Mouse (Mus musculus) neural tube, embryonic 13.5 days (tissue): Measurements from ENCODE around the gene Fosb. TPM values are rescaled to one million over a fixed set of nuclear protein-coding genes. Genes with fewer than 3 reads are reported as not detected.

Experiments
- ATAC-seq: fragments of 200-750 bp; cut with Nextera tagmentation; 2 replicates; pipeline ENCODE4 v1.8.0; 2017; ENCODE audit warnings: low read depth, mild to moderate bottlenecking, moderate TSS enrichment, moderate library complexity
- H3K27ac ChIP-seq: fragments of 300-500 bp; sonication (generic); replicated peaks from 2 replicates; pipeline ENCODE4 v1.5.1; 2015; ENCODE audit warnings: moderate library complexity, mild to moderate bottlenecking, inconsistent platforms
- H3K27me3 ChIP-seq: fragments of 300-500 bp; sonication (generic); 2 replicates; pipeline ENCODE4 v1.6.1; 2015; ENCODE audit warnings: mild to moderate bottlenecking, inconsistent platforms
- H3K36me3 ChIP-seq: fragments of 300-500 bp; sonication (generic); 2 replicates; pipeline ENCODE4 v1.6.1; 2015; ENCODE audit warnings: mild to moderate bottlenecking, inconsistent platforms
- H3K4me1 ChIP-seq: fragments of 300-500 bp; sonication (generic); replicated peaks from 2 replicates; pipeline ENCODE4 v1.6.1; 2015; ENCODE audit warnings: inconsistent platforms
- H3K4me2 ChIP-seq: fragments of 300-500 bp; sonication (generic); 2 replicates; pipeline ENCODE4 v1.6.1; 2015; ENCODE audit warnings: inconsistent platforms, mild to moderate bottlenecking, moderate library complexity
- H3K4me3 ChIP-seq: fragments of 300-500 bp; sonication (generic); 2 replicates; pipeline ENCODE4 v1.5.1; 2015; ENCODE audit warnings: mild to moderate bottlenecking, inconsistent platforms
- H3K9ac ChIP-seq: fragments of 300-500 bp; sonication (generic); 2 replicates; pipeline ENCODE4 v1.6.1; 2015; ENCODE audit warnings: moderate library complexity, mild to moderate bottlenecking, inconsistent platforms
- H3K9me3 ChIP-seq: fragments of 300-500 bp; sonication (generic); 2 replicates; pipeline ENCODE4 v1.6.1; 2016; ENCODE audit warnings: inconsistent platforms
- WGBS: fragments of 180-500 bp; shearing (Covaris S2); methylation state at CpG from one replicate; pipeline ENCODE4 v1.1.7; 2015; 5-methylcytosine and 5-hydroxymethylcytosine counted together
- polyA plus RNA-seq: library from polyadenylated mRNA; unstranded; fragments of >200 nt; fragmentation: Nextera tagmentation; extraction: Ambion mirVana; gene quantifications from 2 replicates; pipeline ENCODE4 v1.2.1, GENCODE M21; 2015

Gene Fosb
- polyA plus RNA-seq, 1 experiment from 2014 or later: 0.06 TPM

DNA sequence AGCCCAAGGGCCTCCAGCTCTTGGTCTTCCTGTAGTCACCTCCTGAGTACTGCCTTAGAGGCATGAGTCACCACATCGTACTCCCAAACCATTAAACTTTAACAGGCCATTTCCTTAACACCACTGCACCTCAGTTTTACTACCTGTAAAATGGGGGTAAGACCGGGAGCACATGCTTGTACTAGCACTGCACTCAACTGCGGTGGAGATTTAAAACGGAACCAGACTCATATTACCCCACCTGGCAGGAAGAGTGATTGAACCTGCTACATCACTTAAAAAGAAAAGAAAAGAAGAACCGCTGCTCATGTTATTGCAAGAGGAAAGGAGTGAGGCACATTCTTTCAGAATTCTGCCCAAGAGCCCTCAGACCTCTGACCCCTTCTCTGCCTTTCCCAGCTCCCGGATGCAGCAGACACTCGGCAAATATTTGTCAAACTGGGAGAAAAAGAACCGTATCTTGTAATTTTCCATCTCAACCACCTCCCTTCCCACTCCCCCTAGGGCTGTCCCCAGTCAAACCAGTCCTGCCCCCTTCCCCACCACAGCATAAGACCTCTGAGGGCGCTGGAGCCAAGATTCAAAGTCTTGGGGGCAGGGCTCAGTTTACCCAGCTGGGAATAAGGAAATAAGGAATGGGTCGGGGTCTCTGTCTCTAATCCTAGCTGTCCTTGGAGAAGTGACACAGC, 40.7 kb downstream of the Fosb start:
- H3K4me2 ChIP-seq: peak overlapping the region; percentile 96
- H3K27me3 ChIP-seq: 0 out of 2 replicates have a peak, but pooled peaks cover 1% of the 10 kb centered on the region
- H3K9ac ChIP-seq: peak overlapping the region; percentile 95
- 50% methylated on average over 10 of the region's 10 CpGs for WGBS
- H3K4me3 ChIP-seq: peak overlapping the region; percentile 96
- no peaks in the 10 kb centered on the region for H3K9me3 ChIP-seq
- no peak for ATAC-seq
- H3K27ac ChIP-seq: peak overlapping the region; percentile 86; the same call in 1 of the 2 replicates
- H3K4me1 ChIP-seq: peaks cover 47% of the 10 kb centered on the region
- peaks cover 16% of the 10 kb centered on the region for H3K36me3 ChIP-seq

DNA sequence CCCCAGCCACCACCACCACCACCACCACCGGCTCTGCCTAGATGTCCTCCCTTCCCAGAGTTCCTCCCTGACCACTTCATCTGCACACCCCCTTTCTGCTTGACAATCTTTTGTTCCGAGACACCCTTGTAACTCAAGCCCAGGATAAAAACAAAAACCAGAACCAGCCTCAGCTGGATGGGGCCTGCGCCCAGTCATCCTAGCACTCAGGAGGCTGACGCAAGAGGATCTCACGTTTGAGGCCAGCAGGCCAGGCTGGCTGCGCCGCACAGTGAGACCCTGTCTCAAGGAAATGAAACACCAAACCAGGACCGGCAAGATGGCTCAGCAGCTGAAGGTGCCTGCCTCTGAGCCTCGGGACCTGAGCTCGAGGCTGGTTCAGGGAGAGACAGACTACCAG, 42.8 kb downstream of the Fosb start:
- Histone ChIP-seq H3K27ac (no peak overlapping the region), H3K36me3 (peaks cover 37% of the 10 kb centered on the region), H3K4me1 (peaks cover 42% of the 10 kb centered on the region), H3K27me3 (no peaks in the 10 kb centered on the region), H3K4me3 (no peak overlapping the region), H3K9me3 (no peaks in the 10 kb centered on the region), H3K9ac (no peak overlapping the region), H3K4me2 (no peak overlapping the region)
- 76% methylated on average over 10 of the region's 10 CpGs for WGBS
- no peak for ATAC-seq

DNA sequence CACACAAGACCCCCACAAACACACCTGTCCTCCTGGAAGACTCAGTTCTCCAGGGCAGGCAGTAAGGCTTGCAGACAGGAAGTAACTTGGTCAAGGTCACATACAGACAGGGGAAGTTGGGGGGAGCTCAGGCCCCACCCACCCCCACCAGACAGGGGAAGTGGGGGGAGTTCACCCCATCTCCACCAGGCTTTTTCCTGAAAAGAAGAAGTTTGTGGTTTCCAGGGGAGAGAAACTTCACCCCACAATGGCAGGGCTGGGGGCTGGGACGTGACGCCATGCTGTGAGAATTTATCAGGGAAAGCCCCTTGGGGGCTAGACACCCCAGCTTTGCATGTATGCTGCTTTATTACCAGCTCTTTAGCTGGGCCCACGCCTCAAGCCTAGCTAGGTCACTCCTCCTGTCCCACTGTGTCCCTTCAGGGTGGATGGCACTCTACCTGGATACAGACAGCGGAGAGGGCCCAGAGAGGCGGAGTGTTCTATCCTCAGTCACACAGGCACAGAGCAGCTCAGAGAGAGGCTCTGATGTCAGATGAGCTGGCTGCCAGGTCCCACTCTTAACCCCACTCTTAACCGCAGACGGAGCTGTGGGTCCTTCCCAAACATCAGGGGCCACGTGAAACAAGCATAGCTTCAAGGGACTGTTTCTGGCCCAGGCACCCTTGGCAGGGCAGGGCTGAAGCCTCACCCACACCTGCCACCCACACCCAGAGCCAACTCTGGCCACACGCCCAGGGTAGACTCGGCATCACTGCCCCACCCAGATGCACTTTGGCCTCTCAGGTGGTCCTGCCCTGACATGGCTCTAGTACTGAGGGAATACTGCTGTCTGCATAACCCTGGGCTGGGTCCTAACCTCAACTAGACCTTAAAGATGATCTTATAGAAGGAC, 43.7 kb downstream of the Fosb start:
- Histone ChIP-seq H3K27ac (no peak overlapping the region), H3K36me3 (peaks cover 44% of the 10 kb centered on the region), H3K4me1 (peaks cover 42% of the 10 kb centered on the region), H3K4me2 (no peak overlapping the region), H3K4me3 (no peak overlapping the region), H3K27me3 (no peaks in the 10 kb centered on the region), H3K9me3 (no peaks in the 10 kb centered on the region), H3K9ac (peak overlapping the region; percentile 41)
- WGBS: 83% methylated on average over 10 of the region's 10 CpGs
- ATAC-seq: no peak

DNA sequence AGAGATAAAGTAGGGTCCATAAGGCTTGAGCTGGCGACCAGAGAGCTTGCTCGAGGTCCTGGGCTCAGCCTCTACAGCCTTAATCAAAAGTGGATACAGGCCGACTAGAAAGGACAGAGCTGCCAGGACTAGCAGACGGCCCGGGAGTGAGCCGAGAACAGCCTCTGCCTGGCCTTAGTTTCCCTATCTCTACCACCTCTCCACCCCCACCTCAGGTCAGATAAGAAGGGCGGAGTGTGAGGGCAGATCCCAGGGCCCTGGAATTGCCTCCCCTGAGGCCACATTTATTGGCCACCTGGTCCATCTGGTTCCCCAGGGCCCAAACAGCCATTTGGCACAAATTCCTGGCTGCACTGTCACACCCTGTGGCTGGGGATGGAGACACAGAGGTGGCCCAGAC, 44.7 kb downstream of the Fosb start:
- Histone ChIP-seq H3K9ac (0 out of 2 replicates have a peak overlapping the region, but pooled peaks have one; percentile 13), H3K36me3 (peaks cover 55% of the 10 kb centered on the region), H3K4me2 (no peak overlapping the region), H3K27me3 (no peaks in the 10 kb centered on the region), H3K4me1 (peaks cover 32% of the 10 kb centered on the region), H3K27ac (no peak overlapping the region), H3K9me3 (no peaks in the 10 kb centered on the region), H3K4me3 (no peak overlapping the region)
- ATAC-seq: no peak
- WGBS: 80% methylated on average over 7 of the region's 7 CpGs

DNA sequence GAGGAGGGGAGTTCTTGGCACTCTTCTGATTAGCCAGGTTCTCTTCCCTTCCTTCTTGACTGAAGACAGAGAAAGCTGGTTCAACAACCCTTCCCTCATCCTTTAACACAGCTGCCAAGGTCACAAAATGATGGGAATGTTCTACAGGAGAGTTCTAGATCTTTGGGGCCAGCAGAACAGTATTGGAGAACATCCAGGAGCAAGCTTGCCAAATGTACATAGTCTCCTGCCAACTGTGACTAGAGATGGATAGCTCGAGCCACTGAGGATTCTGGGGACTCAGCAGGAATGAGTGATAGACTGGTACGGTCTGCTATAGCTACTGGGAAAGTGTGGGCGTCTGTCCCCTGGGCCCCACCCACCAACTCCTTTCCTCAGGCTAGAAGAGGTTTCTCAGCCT, 51.5 kb downstream of the Fosb start:
- 0 out of 2 replicates have a peak, but pooled peaks cover 4% of the 10 kb centered on the region for H3K4me1 ChIP-seq
- no peak overlapping the region for H3K4me2 ChIP-seq
- H3K27ac ChIP-seq: no peak overlapping the region
- no peak for ATAC-seq
- no peaks in the 10 kb centered on the region for H3K27me3 ChIP-seq
- H3K9ac ChIP-seq: no peak overlapping the region
- no peaks in the 10 kb centered on the region for H3K9me3 ChIP-seq
- H3K4me3 ChIP-seq: no peak overlapping the region
- H3K36me3 ChIP-seq: peaks cover 84% of the 10 kb centered on the region
- WGBS: 85% methylated on average over 3 of the region's 3 CpGs

DNA sequence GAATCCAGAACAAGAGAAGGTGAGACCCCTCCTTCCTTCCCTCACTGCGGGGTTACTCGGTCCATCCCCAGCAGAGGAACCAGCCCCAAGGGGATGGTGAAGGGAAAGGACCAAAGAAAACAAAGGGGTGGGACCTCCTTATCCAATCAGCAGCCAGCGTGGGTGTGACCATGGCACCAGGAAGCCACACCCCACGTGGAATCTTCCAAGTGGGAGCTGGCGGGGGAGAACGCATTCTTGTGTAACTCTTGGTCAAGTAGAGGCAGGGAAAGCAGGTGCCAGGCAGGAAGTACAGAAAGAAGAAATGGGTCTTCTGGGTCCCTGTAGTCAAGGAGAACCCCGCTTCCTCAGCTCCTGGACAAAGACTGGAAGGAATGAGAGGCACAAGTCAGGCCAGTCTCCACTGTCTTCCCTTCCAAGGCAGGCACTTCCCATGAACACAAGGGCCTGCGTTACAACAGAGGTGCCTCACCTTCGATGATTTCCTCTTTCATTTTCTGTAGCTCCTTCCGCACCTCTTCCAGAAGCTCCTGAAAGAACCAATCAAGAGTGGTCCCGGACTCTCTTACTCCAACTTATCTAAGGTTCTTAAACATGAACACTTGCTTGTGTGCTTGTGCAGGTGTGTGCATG, 52.3 kb downstream of the Fosb start:
- WGBS: 37% methylated on average over 11 of the region's 11 CpGs
- no peak overlapping the region for H3K4me2 ChIP-seq
- H3K9me3 ChIP-seq: no peaks in the 10 kb centered on the region
- H3K36me3 ChIP-seq: peaks cover 76% of the 10 kb centered on the region
- no peak overlapping the region for H3K9ac ChIP-seq
- no peak overlapping the region for H3K27ac ChIP-seq
- H3K4me3 ChIP-seq: no peak overlapping the region
- H3K27me3 ChIP-seq: no peaks in the 10 kb centered on the region
- peak; percentile 71 for ATAC-seq
- 0 out of 2 replicates have a peak, but pooled peaks cover 4% of the 10 kb centered on the region for H3K4me1 ChIP-seq

DNA sequence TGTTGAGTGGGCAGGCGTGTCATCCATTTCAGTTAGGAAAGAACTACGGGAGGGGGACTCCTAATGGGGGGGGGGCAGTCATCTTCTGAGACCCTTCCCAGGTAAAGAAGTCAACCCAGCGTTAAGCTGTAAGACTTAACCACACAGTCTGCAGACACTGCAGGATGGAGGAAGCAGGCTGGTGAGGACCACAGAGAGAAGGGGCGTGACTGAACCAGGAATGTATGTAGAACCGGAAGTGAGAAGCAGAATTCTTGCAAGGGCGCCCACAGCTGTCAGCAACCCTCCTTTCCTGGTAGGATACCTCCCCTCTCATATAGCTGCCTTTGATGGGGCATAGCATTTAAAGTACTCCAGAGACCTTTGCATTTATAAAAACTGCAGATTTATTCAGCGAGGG, 53.3 kb downstream of the Fosb start:
- Histone ChIP-seq H3K4me3 (no peak overlapping the region), H3K36me3 (peaks cover 66% of the 10 kb centered on the region), H3K4me2 (no peak overlapping the region), H3K27ac (no peak overlapping the region), H3K4me1 (0 out of 2 replicates have a peak, but pooled peaks cover 4% of the 10 kb centered on the region), H3K9me3 (no peaks in the 10 kb centered on the region), H3K9ac (no peak overlapping the region), H3K27me3 (no peaks in the 10 kb centered on the region)
- no peak for ATAC-seq
- 83% methylated on average over 7 of the region's 7 CpGs for WGBS

DNA sequence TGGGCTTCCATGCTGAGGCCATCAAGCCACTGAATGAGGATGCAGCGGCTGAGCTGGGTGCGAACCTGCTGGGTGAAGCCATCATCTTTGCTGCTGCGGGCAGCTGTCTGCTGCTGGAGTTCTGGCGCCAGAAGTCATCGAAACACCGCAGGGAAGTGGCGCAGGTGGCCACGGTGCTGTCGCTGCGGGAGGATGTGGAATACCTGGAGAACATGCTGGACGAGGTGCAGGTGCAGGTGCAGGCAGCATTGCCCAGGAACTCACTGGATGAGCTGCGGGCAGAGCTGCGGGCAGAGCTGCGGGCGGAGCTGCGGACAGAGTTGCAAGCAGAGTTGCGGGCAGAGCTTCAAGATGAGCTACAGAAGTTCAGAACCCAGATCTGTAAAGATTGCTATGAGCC, 54.5 kb downstream of the Fosb start:
- 87% methylated on average over 17 of the region's 17 CpGs for WGBS
- H3K9me3 ChIP-seq: no peaks in the 10 kb centered on the region
- no peak for ATAC-seq
- H3K36me3 ChIP-seq: peaks cover 55% of the 10 kb centered on the region
- H3K4me2 ChIP-seq: no peak overlapping the region
- no peaks in the 10 kb centered on the region for H3K27me3 ChIP-seq
- H3K4me1 ChIP-seq: 0 out of 2 replicates have a peak, but pooled peaks cover 4% of the 10 kb centered on the region
- no peak overlapping the region for H3K27ac ChIP-seq
- no peak overlapping the region for H3K9ac ChIP-seq
- H3K4me3 ChIP-seq: no peak overlapping the region

DNA sequence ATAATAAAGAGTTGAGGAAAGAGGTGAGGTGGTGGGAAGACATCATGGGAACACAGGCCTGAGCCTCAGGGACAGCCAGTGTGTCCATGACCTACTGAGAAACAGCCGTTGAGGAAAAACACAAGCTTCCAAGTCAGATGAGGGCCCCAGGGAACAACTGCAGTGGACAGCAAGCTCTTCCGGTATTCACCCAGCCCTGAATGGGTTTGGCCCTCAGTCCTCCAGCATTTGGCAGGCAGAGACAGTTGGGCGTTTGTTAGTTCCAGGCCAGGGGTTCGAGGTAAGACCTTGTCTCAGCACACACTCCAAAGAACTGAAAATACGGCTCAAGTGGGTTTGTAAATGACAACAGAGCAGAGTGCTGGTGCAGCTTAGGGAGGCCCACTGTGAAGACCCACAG, 56.4 kb downstream of the Fosb start:
- H3K36me3 ChIP-seq: peaks cover 36% of the 10 kb centered on the region
- no peak overlapping the region for H3K4me2 ChIP-seq
- H3K9me3 ChIP-seq: no peaks in the 10 kb centered on the region
- ATAC-seq: no peak
- no peak overlapping the region for H3K27ac ChIP-seq
- no peak overlapping the region for H3K4me3 ChIP-seq
- no peak overlapping the region for H3K9ac ChIP-seq
- WGBS: 65% methylated on average over 5 of the region's 5 CpGs
- H3K4me1 ChIP-seq: 0 out of 2 replicates have a peak, but pooled peaks cover 4% of the 10 kb centered on the region
- H3K27me3 ChIP-seq: no peaks in the 10 kb centered on the region

Other genes starting within 250 kb of the Fosb start
- 25.1 and 26.0 TPM in 2 replicates for gene Dmwd, start 233.8 kb downstream of the Fosb start, polyA plus RNA-seq
- 10.5 and 10.7 TPM in 2 replicates for gene Dmpk, start 226.2 kb downstream of the Fosb start, polyA plus RNA-seq
- 2.5 and 3.2 TPM in 2 replicates for gene Six5, start 215.5 kb downstream of the Fosb start, polyA plus RNA-seq
- gene Gm4969, start 191.7 kb downstream of the Fosb start, polyA plus RNA-seq: 2.1 and 2.3 TPM in 2 replicates
- gene Fbxo46, start 190.2 kb downstream of the Fosb start, polyA plus RNA-seq: 17.7 and 18.1 TPM in 2 replicates
- gene Qpctl, start 160.8 kb downstream of the Fosb start, polyA plus RNA-seq: 21.7 and 22.2 TPM in 2 replicates
- 108 and 118 TPM in 2 replicates for gene Snrpd2, start 160.3 kb downstream of the Fosb start, polyA plus RNA-seq
- gene Gipr, start 143.9 kb downstream of the Fosb start, polyA plus RNA-seq: 1.3 and 1.4 TPM in 2 replicates
- 6.8 and 8.1 TPM in 2 replicates for gene Eml2, start 133.6 kb downstream of the Fosb start, polyA plus RNA-seq
- 2.0 and 2.6 TPM in 2 replicates for gene Gpr4, start 97.5 kb downstream of the Fosb start, polyA plus RNA-seq
- 38.7 and 39.9 TPM in 2 replicates for gene Opa3, start 81.7 kb downstream of the Fosb start, polyA plus RNA-seq
- gene Vasp, start 38.2 kb downstream of the Fosb start, polyA plus RNA-seq: 41.2 and 46.3 TPM in 2 replicates
- 0.41 and 0.59 TPM in 2 replicates for gene Ppm1n, start 30.0 kb downstream of the Fosb start, polyA plus RNA-seq
- gene Rtn2, start 27.4 kb downstream of the Fosb start, polyA plus RNA-seq: 103 and 117 TPM in 2 replicates
- gene Ercc1, start 34.7 kb upstream of the Fosb start, polyA plus RNA-seq: 90.7 and 96.1 TPM in 2 replicates
- 19.8 and 21.1 TPM in 2 replicates for gene Cd3eap, start 49.4 kb upstream of the Fosb start, polyA plus RNA-seq
- gene Ppp1r13l, start 49.7 kb upstream of the Fosb start, polyA plus RNA-seq: 1.2 and 3.4 TPM in 2 replicates
- gene Ercc2, start 72.0 kb upstream of the Fosb start, polyA plus RNA-seq: 18.6 and 20.5 TPM in 2 replicates
- gene Klc3, start 94.1 kb upstream of the Fosb start, polyA plus RNA-seq: 4.0 and 5.3 TPM in 2 replicates
- gene Ckm, start 94.7 kb upstream of the Fosb start, polyA plus RNA-seq: 1.1 and 1.3 TPM in 2 replicates
- 14.9 and 16.1 TPM in 2 replicates for gene Mark4, start 148.8 kb upstream of the Fosb start, polyA plus RNA-seq
- 0.32 and 0.52 TPM in 2 replicates for gene Exoc3l2, start 153.3 kb upstream of the Fosb start, polyA plus RNA-seq
- gene Bloc1s3, start 198.3 kb upstream of the Fosb start, polyA plus RNA-seq: 3.5 and 3.6 TPM in 2 replicates
- gene Trappc6a, start 198.3 kb upstream of the Fosb start, polyA plus RNA-seq: 46.4 and 49.0 TPM in 2 replicates
- gene Nkpd1, start 207.8 kb upstream of the Fosb start, polyA plus RNA-seq: 0.14 TPM in 1 of 2 replicates, not detected in the other